Mouse (Mus musculus) embryo, embryonic 10 days (tissue): ENCODE measurements at regions not wholly inside any gene's neighbourhood (a gene's known extent, or its start where the extent isn't known, plus 50 kb on each side); places are given as distances from the start of the nearest gene placed in this dataset.

Experiments
- DNase-seq: peaks from one replicate; pipeline ENCODE4 v3.0.0-alpha.2; 2015; ENCODE audit warnings: low spot score

GRCm38 (mm10) chr16:27138384-27138783 lies 146.9 kb upstream of the Gmnc start:
- no peak for DNase-seq

- DNase-seq = peak; percentile 56
Measured at GRCm38 (mm10) chr16:27138987-27139386, 147.5 kb upstream of the Gmnc start.

GRCm38 (mm10) chr16:27140037-27140436 lies 148.6 kb upstream of the Gmnc start:
- peak; percentile 48 for DNase-seq

- no peak for DNase-seq
Measured at GRCm38 (mm10) chr16:27155805-27156204, 151.5 kb upstream of the Ostn start.

- no peak for DNase-seq
Measured at GRCm38 (mm10) chr16:27195650-27196049, 111.6 kb upstream of the Ostn start.
